Mouse (Mus musculus) brain, adult 2 months (tissue): Measurements from ENCODE around the gene Dnah11.

Source experiments
- DNase-seq: peaks from one replicate; pipeline ENCODE4 v3.0.0; 2011; ENCODE audit warnings: low read depth, low spot score

Dnah11 gene

DNA sequence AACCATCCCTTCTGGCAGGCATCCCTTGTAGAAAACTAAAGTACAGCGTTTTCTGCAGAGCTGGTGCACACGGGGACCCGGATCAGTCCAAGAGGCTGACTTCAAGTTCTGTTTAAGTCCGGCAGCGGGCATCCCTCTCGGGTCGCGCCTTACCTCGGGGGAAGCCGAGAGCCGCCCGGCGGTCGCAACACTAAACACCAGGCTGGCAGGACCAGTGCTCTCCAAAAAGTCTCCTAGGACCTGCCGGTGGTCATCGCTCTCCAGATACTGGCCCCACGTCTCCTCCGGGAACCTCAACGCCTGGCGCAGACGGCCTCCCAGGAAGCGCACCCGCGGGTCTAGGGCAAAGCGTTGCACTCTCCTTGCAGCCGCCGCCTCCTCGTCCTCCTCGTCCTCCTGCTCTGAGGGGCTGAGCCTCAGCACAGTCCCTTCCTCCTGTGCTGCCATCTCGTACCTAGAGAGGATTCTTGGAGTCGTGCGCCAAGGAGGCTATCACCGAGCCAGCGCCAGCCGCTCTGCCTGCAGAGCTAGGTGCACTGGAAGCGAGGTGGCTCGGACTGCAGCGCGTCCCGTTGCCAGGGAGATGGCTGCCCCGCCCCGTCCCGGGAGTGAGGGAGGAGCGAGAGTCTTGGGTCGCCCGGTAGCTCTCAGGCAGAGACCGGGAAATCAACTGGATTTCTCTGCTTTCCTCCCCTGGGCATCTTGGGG is at the start of gene Dnah11:
Gene Dnah11, minus strand, starts transcription at position 658 of the 708 bp plus-strand sequence.
- DNase-seq: peak; percentile 87

DNA sequence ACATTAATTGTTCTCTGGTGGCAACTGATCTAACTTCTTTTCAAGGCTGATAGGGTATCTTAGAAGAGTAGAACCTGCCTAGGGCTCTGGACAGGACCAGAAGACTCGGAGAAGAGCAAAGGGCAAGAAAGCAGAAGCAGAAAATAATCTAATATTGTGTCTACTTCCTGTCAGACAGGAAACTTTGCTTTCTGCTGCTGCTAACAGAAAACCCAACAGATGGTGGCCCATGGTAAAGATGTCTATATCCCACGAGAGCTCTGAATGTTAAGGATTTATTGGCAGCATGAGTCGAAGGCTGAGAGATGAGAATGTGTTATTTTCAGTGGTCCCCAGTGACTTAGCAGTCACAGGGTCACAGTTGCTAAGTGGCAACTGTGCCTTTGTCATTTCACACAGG is 22.3 kb upstream of the Dnah11 start:
- no peak for DNase-seq

DNA sequence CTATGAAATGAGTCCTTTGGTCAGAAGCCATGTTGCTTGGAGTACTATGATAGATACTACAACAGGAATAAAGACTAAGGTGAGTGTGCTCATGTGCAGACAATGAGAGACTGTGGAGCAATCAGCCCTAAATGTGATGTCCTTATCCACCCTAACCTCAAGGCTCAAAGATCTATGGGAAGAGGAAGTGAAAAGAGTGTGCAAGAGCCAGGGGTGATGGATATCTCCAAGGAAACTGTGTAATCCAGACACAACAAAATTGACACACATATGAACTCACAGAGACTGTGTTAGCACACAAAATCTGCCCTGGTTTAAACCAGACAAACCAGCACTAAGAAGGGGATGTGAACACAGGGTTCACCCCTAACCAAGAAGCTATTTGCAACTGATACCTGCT is 21.2 kb upstream of the Dnah11 start:
- DNase-seq: no peak

DNA sequence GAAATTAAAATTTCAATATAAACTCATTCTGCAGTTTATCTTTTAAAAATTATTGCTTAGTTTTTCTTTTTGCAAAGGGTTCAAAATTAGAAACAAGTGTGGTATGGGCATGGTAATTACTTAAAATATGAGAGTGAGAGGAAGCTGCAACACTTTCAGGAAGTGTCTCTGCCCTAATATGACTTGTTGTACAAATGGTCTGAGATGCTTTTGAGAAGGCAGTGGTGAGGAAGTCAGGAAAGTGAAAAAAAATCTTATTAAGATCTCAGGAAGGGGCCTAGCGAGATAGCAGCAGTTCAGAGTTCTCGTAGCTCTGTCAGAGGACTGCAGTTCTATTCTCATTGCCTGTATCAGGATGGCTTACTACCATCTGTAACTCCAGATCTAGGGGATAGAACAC is 13.3 kb upstream of the Dnah11 start:
- DNase-seq: no peak

DNA sequence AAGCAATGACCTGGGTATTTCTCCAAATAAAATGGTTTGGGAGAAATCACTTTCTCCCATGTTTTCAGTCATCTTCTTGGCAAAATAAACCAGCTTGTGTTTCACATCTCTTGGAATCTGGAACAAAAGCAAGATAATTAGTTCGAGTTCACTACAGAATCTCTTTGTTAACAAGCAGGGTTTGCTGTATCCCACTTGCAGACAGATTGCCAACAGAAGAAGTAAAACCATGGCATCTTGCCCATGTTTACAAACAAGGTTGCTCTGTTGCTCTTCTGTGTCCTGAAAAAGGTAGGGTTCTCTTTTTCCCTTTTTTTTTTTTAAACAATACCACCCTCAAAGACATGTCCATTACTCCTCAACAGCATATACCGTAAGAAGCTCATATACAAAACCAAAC is 2.3 kb downstream of the Dnah11 start:
- DNase-seq: peak; percentile 25

DNA sequence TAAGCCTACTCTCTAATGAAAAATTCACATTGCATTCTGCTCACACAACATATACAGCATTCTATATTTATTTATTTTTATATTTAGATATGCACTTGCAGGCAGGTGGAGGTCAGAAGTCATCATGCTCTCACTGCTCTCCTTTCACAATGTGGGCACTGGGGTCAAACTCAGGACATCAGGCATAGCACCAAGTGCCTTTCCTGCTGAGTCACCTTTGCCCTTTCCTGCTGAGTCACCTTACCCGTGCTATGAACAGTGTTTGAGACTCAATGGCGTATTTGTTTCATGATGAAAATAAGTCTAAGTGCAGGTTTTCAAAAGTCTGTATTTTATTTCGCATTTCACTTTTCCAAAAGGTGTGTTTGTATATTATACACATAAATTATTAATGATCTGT is 9.3 kb downstream of the Dnah11 start:
- no peak for DNase-seq

DNA sequence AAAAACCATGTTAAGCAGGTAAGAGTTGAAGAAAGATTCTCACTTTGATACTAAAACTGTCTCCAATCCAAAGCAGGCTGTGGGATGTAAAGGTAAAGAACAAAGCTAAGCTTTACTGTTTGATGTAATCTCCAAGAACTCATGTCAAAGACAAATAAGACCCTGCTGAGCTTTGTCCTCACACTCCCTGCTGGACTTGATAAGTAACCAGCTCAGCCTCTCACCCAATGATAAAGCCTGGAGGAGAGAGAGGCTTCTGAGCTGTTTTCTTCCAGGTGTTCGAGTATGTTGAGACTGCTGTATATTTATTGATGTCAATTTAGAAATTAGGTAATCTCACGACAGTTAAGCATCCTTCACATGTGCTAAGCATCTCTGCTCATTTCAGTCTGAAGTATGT is 11.2 kb downstream of the Dnah11 start:
- no peak for DNase-seq

DNA sequence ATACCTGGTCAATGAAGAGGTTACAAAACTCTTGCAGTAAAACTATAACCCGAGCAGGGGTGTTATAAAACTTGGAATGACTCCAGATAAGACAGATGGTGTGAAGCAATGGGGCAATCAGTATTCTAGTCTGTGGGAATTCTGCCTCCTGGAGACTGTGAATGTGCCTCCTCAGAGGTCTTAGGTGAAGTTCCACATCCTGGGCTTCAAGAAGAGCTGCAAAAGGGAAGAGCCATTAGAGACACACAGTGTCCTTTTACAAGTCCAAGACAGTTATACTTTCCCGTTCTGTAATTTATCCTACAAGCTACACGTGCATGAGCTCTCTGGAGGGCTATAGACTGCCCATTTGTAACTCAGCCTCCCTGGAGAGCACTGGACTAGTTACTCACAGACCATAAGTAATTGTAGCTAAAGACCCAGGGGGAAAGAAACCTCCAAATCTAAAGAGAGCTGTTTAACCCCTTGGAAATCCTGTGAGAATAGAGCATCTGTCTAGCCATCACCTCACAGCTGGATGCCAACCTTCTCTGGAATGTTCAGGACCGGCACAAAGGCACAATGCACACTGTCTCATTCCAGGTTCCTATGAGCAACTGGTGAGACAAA is 11.9 kb downstream of the Dnah11 start:
- peak; percentile 36 for DNase-seq

DNA sequence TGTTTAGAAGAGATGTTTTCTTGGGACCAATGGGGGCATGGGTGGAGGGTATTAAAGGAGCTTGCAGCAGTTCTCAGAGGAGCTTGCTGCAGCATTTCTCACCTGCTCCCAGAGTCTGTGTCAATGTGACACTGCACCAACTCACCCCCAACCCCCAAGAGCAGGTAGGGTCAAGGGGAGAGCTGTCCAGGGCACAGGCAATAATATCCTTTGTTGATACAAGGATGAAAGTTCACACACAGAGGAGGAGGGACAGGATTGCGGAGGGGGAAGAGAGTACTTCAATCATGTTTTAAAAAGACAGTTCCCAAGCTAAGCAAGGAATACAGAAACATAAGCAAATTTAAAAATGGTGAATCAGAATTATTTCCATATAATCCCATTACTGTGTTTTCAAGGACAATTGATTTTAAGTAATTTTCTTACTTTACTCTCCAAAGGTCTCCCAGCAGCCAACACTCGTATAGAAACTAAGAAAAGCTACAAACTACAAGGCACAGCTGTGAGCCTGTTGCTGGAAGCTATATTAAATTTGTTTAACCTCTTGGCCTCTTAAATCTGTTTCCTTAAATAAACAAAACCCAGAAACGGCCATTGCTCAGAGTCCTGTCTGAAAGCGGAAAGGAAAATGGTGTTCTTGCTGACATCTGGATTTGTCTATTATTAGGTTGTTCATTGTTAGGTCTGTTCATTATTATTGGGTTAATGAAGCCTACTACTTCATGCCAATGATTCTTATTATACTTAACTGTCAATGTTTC is 12.5 kb downstream of the Dnah11 start:
- DNase-seq: no peak

DNA sequence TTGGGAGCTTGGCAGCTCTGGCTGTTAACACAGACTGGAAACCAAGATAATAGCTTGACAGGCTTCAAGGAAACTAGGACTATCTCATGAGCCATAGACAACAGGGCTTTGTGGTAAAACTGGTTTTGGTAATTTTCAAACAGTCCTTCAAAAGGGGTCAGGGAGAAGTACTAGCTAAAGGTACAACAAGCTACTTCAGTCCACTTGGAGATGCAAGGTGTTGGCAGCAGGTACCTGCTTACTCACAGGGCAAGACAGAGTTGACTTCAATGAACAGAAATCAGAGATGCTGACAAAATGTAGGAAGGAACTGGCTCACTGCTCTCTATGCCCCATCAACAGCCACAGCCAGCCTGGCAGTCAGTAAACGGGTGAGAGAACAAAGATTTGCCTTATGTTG is 14.1 kb downstream of the Dnah11 start:
- no peak for DNase-seq

DNA sequence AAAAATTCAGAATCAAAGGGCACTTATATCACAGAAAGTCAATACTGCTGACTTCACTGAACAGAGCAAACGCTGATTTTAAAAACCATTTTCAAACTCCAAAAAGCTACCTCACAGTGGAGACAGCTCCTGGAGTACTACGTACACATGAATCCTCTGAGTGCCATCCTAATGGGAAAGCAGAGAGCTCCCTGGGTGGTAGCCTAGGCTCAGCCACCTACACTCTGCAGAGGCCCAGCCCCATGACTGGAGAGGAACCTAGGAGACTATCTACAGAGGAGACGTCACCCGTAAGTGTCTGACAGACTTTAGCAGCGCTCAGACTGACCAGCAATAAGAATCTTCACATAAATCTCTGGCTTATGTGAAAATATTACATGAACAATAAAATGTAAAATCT is 21.1 kb downstream of the Dnah11 start:
- no peak for DNase-seq

DNA sequence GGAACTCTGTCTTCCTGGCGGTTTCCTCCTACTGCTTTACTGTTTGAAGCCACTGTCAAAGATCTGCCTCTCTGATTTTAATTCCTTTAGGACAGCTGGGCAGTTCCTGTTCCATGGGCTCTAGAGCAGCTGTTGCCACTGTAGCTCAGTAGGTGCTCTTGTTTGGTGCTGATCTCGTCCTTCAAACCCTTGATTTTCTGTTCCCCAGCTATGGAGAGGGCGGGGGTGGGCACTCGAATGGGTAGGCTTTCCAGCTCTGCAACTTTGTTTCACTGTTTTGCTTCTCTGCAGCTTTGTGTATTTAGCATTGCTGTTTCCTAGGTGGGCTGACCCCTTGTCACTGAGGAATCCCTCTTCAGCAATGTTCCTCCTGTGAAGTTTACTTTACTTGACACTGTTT is 34.1 kb downstream of the Dnah11 start:
- DNase-seq: no peak

DNA sequence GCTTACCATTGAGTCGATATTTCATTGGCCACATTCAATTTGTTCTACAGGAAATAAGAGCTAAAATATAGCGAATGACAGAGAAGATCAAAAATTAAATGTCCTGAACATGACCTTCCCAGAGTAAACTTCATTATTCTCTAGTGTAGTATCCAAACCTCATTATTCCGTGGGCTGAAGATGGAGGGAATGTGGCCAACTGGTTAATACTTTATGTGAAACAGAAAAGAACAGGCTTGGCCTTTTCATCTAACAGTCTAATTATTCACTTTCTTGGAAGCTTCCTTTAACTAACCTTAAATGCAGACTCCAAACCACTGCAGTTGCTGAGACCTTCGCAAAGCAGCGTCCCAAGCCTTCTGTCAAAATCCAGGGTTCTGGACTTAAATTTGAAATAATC is 41.9 kb downstream of the Dnah11 start:
- DNase-seq: no peak

DNA sequence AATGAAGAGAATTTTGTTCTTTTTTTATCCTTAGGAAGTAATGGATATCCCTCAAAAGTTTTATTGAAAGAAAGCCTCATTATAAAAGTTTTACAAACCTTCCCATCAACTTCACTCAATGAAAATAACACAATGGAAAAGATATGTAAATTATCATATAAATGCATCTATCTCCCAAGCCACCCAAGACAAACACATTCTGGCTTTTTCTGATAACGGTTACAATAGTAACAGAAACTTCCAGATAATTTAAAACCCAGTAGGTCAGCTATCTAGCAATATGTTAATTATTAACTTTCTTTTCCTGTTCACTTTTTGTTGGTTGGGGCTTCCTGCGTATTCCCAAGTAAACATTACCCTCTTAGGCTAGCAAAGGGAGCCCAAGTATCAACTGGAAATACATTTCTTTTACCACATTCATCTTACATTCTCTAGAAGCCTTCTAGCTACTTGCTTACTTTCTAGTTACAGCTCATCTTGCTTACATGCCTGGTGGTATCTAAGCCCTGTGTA is 51.3 kb downstream of the Dnah11 start:
- no peak for DNase-seq

DNA sequence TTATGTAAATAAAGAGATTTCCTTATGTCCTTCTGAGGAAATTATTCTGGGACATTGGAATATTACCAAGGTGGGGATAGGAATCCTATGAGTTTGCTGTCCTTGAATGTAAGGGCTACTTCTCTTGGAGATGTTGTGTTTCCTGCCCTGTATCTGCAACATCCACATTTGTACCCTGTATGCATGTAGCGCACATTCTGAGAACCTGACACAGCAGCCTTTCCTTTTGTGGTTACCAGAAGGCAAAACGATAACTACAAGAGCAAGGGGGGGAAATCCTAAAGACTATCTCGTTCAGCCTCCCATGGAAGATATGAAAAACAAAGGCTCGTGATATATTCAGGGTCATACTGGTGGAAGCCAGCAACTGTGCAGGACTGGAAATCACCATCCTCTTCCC is 70.7 kb downstream of the Dnah11 start:
- DNase-seq: no peak

DNA sequence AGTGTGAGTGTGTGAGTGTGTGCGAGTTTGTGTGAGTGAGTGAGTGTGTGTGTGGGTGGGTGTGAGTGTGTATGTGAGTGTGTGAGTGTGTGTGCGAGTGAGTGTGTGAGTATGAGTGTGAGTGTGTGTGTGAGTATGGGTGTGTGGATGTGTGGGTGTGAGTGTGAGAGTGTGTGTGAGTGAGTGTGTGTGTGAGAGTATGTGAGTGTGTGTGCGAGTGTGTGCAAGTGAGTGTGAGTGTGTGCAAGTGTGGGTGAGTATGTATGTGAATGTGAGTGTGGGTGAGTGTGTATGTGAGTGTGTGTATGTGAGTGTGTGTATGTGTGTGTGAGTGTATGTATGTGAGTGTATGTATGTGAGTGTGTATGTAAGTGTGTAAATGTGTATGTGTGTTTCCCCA is 79.2 kb downstream of the Dnah11 start:
- no peak for DNase-seq

DNA sequence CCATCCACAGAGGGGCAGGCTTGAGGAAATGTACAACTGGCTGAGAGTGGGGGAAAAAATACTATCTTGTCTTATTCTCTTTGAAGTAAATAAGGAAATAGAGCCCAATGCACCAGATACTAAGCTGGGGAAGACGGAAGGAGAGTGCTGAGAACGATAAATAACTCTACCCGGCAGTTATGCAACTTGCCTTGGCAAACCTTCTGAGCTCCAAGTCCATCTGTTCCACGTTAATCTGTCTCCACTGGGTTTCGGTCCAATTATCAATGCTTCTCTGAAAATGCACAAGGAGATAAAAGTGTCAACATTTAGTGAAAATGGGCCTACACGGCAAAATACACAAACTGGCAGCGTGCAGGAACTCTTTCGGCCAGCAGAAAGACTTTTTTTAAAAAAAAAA is 86.2 kb downstream of the Dnah11 start:
- peak; percentile 96 for DNase-seq

DNA sequence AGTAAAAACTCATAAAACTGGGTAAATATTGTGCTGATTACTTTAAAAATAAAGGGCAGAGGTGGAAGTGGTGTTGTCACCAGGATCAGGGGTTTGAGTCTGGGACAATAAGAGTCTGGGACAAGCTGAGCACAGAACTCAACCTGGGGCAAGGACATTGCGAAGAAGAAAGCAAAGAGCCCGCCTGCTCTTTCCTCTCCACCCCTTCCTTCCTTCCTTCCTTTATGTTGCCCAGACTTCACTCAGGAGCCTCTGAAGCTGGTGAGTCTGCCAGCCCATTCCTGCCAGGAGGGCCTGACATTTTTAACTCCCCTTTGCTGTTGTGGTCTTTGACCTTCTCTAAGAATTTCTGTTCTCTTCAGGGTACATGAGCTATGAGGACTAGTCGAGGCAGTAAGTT is 86.9 kb downstream of the Dnah11 start:
- no peak for DNase-seq

DNA sequence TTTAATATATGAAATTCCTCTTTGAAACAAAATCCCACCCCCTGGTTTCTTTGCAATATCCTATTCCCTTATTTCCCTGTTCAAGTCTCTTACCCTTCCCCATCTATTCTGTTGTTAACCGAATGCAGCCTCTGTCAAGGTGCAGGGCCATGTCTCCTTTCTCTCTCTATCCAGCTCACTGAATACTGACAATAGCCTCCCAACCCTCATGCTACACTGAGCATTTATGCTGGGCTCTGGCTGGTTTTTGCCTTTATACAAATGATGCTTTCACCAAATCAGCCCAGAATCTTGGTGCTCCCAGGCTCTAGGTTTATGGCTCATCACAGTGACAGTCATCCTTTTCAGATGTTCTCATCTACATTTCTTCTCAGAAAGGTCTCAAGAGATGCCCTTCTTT is 91.1 kb downstream of the Dnah11 start:
- no peak for DNase-seq

DNA sequence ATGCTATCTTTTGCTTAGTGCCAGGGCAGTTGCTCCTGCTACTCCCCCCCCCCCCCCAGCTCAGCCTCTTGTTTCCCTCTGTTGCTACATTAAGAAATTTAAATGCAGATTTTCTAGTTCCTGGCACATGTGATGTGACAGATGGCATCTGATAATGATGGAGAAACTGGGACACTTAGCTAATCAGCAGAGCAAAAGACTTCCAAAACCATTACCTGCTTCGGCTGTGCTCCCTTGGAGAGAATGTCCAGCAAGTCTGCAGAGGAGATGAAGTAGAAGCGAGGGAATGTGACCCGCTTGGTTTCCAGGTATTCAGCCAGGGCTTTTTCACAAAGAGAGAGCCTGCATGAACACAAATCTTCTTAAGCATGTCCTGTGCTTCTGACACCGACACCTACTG is 94.3 kb downstream of the Dnah11 start:
- DNase-seq: peak; percentile 97

DNA sequence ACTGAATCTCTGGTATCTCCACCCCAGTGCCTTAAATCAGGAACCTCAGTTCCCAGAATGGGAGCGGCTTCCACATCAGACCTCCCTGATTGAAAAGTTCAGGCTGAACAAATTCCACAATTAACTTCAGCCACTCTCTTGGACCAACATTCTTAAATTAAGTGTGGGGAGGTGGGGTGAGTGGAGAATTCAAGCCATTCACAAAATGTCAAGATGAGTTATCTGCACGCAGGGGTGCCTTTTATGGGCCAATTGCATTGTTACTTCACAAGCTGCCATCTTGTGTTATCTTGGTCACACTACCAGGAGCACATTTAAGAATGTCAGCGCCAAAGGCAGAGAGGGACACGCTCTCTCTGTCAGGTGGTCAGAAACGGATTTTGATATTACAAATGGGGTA is 99.1 kb downstream of the Dnah11 start:
- DNase-seq: no peak

DNA sequence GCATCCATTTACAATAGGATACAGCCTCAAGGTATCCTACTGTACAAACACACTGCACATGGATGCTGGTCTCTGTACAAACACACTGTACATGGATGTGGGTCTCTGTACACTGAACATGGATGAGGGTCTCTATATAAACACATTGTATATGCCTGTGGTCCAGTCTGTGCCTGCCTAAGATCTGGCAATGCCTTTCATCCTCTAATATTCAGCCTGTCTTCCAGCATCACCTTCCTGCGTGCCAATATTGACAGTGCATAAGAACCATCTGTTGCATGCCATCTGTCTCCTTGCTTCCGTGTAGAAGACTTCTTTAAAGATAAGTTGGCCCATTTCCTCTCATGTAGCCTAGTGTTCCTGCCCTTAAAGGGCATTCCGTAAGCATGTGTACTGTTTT is 100.6 kb downstream of the Dnah11 start:
- peak; percentile 95 for DNase-seq

DNA sequence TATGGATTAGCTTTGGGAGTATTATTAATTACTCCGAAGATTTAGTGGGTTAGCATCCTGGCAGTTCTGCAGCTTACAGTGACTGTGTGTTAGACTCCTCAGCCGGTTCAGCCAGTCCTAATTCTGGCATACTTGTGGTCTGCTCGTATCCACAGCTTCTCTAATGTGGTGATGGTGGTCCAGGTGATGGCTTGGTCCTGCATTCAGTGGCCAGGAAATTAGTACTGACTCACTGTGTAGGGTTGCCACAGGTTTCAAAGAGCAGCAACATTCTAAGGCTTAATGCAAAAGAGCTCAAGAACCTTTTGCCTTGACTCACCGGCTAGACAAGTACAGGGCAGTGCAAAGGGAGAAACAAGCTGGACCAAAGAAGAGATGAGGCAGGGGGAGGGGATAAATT is 103.9 kb downstream of the Dnah11 start:
- DNase-seq: no peak
